Mouse (Mus musculus): Measurements from ENCODE around the gene Zeb2. TPM values are rescaled to one million over a fixed set of nuclear protein-coding genes. Genes with fewer than 3 reads are reported as not detected.

The Zeb2 gene
- polyA plus RNA-seq, 1 experiment from 2014 or later, result 49.0 TPM

- Histone ChIP-seq H3K27ac (replicated peaks; ENCODE audit: low read depth, low read length) (no peak overlapping the region), H3K4me2 (ENCODE audit: low read depth, low read length) (no peak overlapping the region), H3K4me3 (ENCODE audit: low read depth, low read length) (no peak overlapping the region), H3K36me3 (ENCODE audit: control insufficient read depth, insufficient read depth, low read length) (0 out of 2 replicates have a peak, but pooled peaks cover 6% of the 10 kb centered on the region), H3K4me1 (ENCODE audit: control insufficient read depth, insufficient read depth, low read length) (peaks cover 18% of the 10 kb centered on the region), H3K27me3 (replicated peaks; ENCODE audit: control insufficient read depth, insufficient read depth, low read length) (no peaks in the 10 kb centered on the region), H3K9ac (ENCODE audit: low read depth, low read length) (no peak overlapping the region), H3K9me3 (ENCODE audit: control insufficient read depth, low read length) (no peaks in the 10 kb centered on the region)
- DNase-seq (ENCODE audit: low spot score), result no peak
- no peak for ATAC-seq (ENCODE audit: low read depth)
- WGBS, result 65% methylated on average over 5 of the region's 5 CpGs
Measured at GRCm38 (mm10) chr2:45071296-45071695, 45.9 kb downstream of the Zeb2 start.

GRCm38 (mm10) chr2:45070612-45071276 is 46.5 kb downstream of the Zeb2 start:
- Histone ChIP-seq H3K9ac (ENCODE audit: low read depth, low read length) (no peak overlapping the region), H3K27ac (replicated peaks; ENCODE audit: low read depth, low read length) (no peak overlapping the region), H3K4me3 (ENCODE audit: low read depth, low read length) (no peak overlapping the region), H3K4me1 (ENCODE audit: control insufficient read depth, insufficient read depth, low read length) (peaks cover 20% of the 10 kb centered on the region), H3K4me2 (ENCODE audit: low read depth, low read length) (no peak overlapping the region), H3K9me3 (ENCODE audit: control insufficient read depth, low read length) (no peaks in the 10 kb centered on the region), H3K27me3 (replicated peaks; ENCODE audit: control insufficient read depth, insufficient read depth, low read length) (no peaks in the 10 kb centered on the region), H3K36me3 (ENCODE audit: control insufficient read depth, insufficient read depth, low read length) (0 out of 2 replicates have a peak, but pooled peaks cover 7% of the 10 kb centered on the region)
- DNase-seq (ENCODE audit: low spot score), result no peak
- 44% methylated on average over 6 of the region's 6 CpGs for WGBS
- ATAC-seq (ENCODE audit: low read depth), result no peak

GRCm38 (mm10) chr2:45068792-45069550 is 48.2 kb downstream of the Zeb2 start:
- Histone ChIP-seq H3K9me3 (ENCODE audit: control insufficient read depth, low read length) (no peaks in the 10 kb centered on the region), H3K36me3 (ENCODE audit: control insufficient read depth, insufficient read depth, low read length) (0 out of 2 replicates have a peak, but pooled peaks cover 4% of the 10 kb centered on the region), H3K4me3 (ENCODE audit: low read depth, low read length) (no peak overlapping the region), H3K27me3 (replicated peaks; ENCODE audit: control insufficient read depth, insufficient read depth, low read length) (no peaks in the 10 kb centered on the region), H3K27ac (replicated peaks; ENCODE audit: low read depth, low read length) (no peak overlapping the region), H3K4me1 (ENCODE audit: control insufficient read depth, insufficient read depth, low read length) (peaks cover 21% of the 10 kb centered on the region), H3K4me2 (ENCODE audit: low read depth, low read length) (no peak overlapping the region), H3K9ac (ENCODE audit: low read depth, low read length) (no peak overlapping the region)
- ATAC-seq (ENCODE audit: low read depth) (no peak), DNase-seq (ENCODE audit: low spot score) (no peak)
- WGBS, result 90% methylated on average over 7 of the region's 7 CpGs

- DNase-seq (ENCODE audit: low spot score) (peak; percentile 44), ATAC-seq (ENCODE audit: low read depth) (no peak)
- H3K27ac ChIP-seq (replicated peaks; ENCODE audit: low read depth, low read length), result peak overlapping the region; percentile 44; the same call in 1 of the 2 replicates
- H3K4me3 ChIP-seq (ENCODE audit: low read depth, low read length), result no peak overlapping the region
- H3K4me1 ChIP-seq (ENCODE audit: control insufficient read depth, insufficient read depth, low read length), result peaks cover 27% of the 10 kb centered on the region
- no peak overlapping the region for H3K4me2 ChIP-seq (ENCODE audit: low read depth, low read length)
- H3K27me3 ChIP-seq (replicated peaks; ENCODE audit: control insufficient read depth, insufficient read depth, low read length), result no peaks in the 10 kb centered on the region
- H3K36me3 ChIP-seq (ENCODE audit: control insufficient read depth, insufficient read depth, low read length), result 0 out of 2 replicates have a peak, but pooled peaks cover 4% of the 10 kb centered on the region
- WGBS, result 21% methylated on average over 5 of the region's 5 CpGs
- H3K9me3 ChIP-seq (ENCODE audit: control insufficient read depth, low read length), result no peaks in the 10 kb centered on the region
- H3K9ac ChIP-seq (ENCODE audit: low read depth, low read length), result no peak overlapping the region
Measured at GRCm38 (mm10) chr2:45067116-45067515, 50.1 kb downstream of the Zeb2 start.

- H3K9me3 ChIP-seq (ENCODE audit: control insufficient read depth, low read length), result no peaks in the 10 kb centered on the region
- 22% methylated on average over 7 of the region's 7 CpGs for WGBS
- H3K4me3 ChIP-seq (ENCODE audit: low read depth, low read length), result no peak overlapping the region
- no peak overlapping the region for H3K27ac ChIP-seq (replicated peaks; ENCODE audit: low read depth, low read length)
- H3K4me1 ChIP-seq (ENCODE audit: control insufficient read depth, insufficient read depth, low read length), result peaks cover 21% of the 10 kb centered on the region; the same call in 1 of the 2 replicates
- no peak overlapping the region for H3K9ac ChIP-seq (ENCODE audit: low read depth, low read length)
- DNase-seq (ENCODE audit: low spot score), result no peak
- no peak for ATAC-seq (ENCODE audit: low read depth)
- H3K27me3 ChIP-seq (replicated peaks; ENCODE audit: control insufficient read depth, insufficient read depth, low read length), result no peaks in the 10 kb centered on the region
- no peak overlapping the region for H3K4me2 ChIP-seq (ENCODE audit: low read depth, low read length)
- H3K36me3 ChIP-seq (ENCODE audit: control insufficient read depth, insufficient read depth, low read length), result 0 out of 2 replicates have a peak, but pooled peaks cover 4% of the 10 kb centered on the region
Measured at GRCm38 (mm10) chr2:45063300-45063890, 53.8 kb downstream of the Zeb2 start.

- 58% methylated on average over 6 of the region's 6 CpGs for WGBS
- Histone ChIP-seq H3K27me3 (replicated peaks; ENCODE audit: control insufficient read depth, insufficient read depth, low read length) (no peaks in the 10 kb centered on the region), H3K4me3 (ENCODE audit: low read depth, low read length) (no peak overlapping the region), H3K27ac (replicated peaks; ENCODE audit: low read depth, low read length) (no peak overlapping the region), H3K4me1 (ENCODE audit: control insufficient read depth, insufficient read depth, low read length) (peaks cover 16% of the 10 kb centered on the region; the same call in 1 of the 2 replicates), H3K4me2 (ENCODE audit: low read depth, low read length) (no peak overlapping the region), H3K36me3 (ENCODE audit: control insufficient read depth, insufficient read depth, low read length) (0 out of 2 replicates have a peak, but pooled peaks cover 4% of the 10 kb centered on the region), H3K9me3 (ENCODE audit: control insufficient read depth, low read length) (no peaks in the 10 kb centered on the region), H3K9ac (ENCODE audit: low read depth, low read length) (no peak overlapping the region)
- DNase-seq (ENCODE audit: low spot score) (no peak), ATAC-seq (ENCODE audit: low read depth) (no peak)
Measured at GRCm38 (mm10) chr2:45062136-45062535, 55.1 kb downstream of the Zeb2 start.

- Histone ChIP-seq H3K27me3 (replicated peaks; ENCODE audit: control insufficient read depth, insufficient read depth, low read length) (no peaks in the 10 kb centered on the region), H3K4me1 (ENCODE audit: control insufficient read depth, insufficient read depth, low read length) (peaks cover 12% of the 10 kb centered on the region; the same call in 1 of the 2 replicates), H3K36me3 (ENCODE audit: control insufficient read depth, insufficient read depth, low read length) (no peaks in the 10 kb centered on the region), H3K4me3 (ENCODE audit: low read depth, low read length) (no peak overlapping the region), H3K27ac (replicated peaks; ENCODE audit: low read depth, low read length) (no peak overlapping the region), H3K4me2 (ENCODE audit: low read depth, low read length) (no peak overlapping the region), H3K9me3 (ENCODE audit: control insufficient read depth, low read length) (no peaks in the 10 kb centered on the region), H3K9ac (ENCODE audit: low read depth, low read length) (no peak overlapping the region)
- 76% methylated on average over 4 of the region's 4 CpGs for WGBS
- DNase-seq (ENCODE audit: low spot score) (no peak), ATAC-seq (ENCODE audit: low read depth) (no peak)
Measured at GRCm38 (mm10) chr2:45060768-45061167, 56.4 kb downstream of the Zeb2 start.

GRCm38 (mm10) chr2:45060202-45060601 is 57.0 kb downstream of the Zeb2 start:
- Histone ChIP-seq H3K4me2 (ENCODE audit: low read depth, low read length) (no peak overlapping the region), H3K4me3 (ENCODE audit: low read depth, low read length) (no peak overlapping the region), H3K36me3 (ENCODE audit: control insufficient read depth, insufficient read depth, low read length) (no peaks in the 10 kb centered on the region), H3K27me3 (replicated peaks; ENCODE audit: control insufficient read depth, insufficient read depth, low read length) (no peaks in the 10 kb centered on the region), H3K27ac (replicated peaks; ENCODE audit: low read depth, low read length) (no peak overlapping the region), H3K9me3 (ENCODE audit: control insufficient read depth, low read length) (no peaks in the 10 kb centered on the region), H3K4me1 (ENCODE audit: control insufficient read depth, insufficient read depth, low read length) (peaks cover 10% of the 10 kb centered on the region; the same call in 1 of the 2 replicates), H3K9ac (ENCODE audit: low read depth, low read length) (no peak overlapping the region)
- ATAC-seq (ENCODE audit: low read depth) (no peak), DNase-seq (ENCODE audit: low spot score) (no peak)
- 76% methylated on average over 9 of the region's 9 CpGs for WGBS
